Mouse (Mus musculus) testis, adult 2 months (tissue): ENCODE data around the gene Tssk1. TPM values are rescaled to one million over a fixed set of nuclear protein-coding genes. Genes with fewer than 3 reads are reported as not detected.

Source experiments
- H3K27ac ChIP-seq: fragments of 200-500 bp; 2 replicates; pipeline ENCODE4 v1.5.1; 2012; ENCODE audit warnings: low read depth, low read length; ENCODE audit not compliant: control insufficient read depth, insufficient read depth
- H3K27me3 ChIP-seq: fragments of 200-500 bp; 2 replicates; pipeline ENCODE4 v1.6.1; 2012; ENCODE audit warnings: mild to moderate bottlenecking, low read length, moderate library complexity; ENCODE audit not compliant: control insufficient read depth, insufficient read depth
- H3K36me3 ChIP-seq: fragments of 200-500 bp; 2 replicates; pipeline ENCODE4 v1.6.1; 2012; ENCODE audit warnings: mild to moderate bottlenecking, low read length; ENCODE audit not compliant: control insufficient read depth, insufficient read depth
- H3K4me1 ChIP-seq: fragments of 200-500 bp; 2 replicates; pipeline ENCODE4 v1.6.1; 2012; ENCODE audit warnings: low read length; ENCODE audit not compliant: control insufficient read depth, insufficient read depth
- H3K4me3 ChIP-seq: fragments of 200-500 bp; 2 replicates; pipeline ENCODE4 v1.5.1; 2012; ENCODE audit warnings: low read depth, mild to moderate bottlenecking, low read length, moderate library complexity, mixed read lengths; ENCODE audit not compliant: control insufficient read depth
- CTCF ChIP-seq: fragments of 200-500 bp; IDR thresholded peaks from 2 replicates; pipeline ENCODE4 v1.5.1; 2012; ENCODE audit warnings: low read depth, mild to moderate bottlenecking, inconsistent platforms, low read length, moderate library complexity; ENCODE audit not compliant: control insufficient read depth, insufficient read depth, insufficient replicate concordance
- POLR2A ChIP-seq: fragments of 200-500 bp; IDR thresholded peaks from 2 replicates; pipeline ENCODE4 v1.6.1; 2012; ENCODE audit warnings: low read depth, mild to moderate bottlenecking, inconsistent platforms, low read length, moderate library complexity; ENCODE audit not compliant: control insufficient read depth
- polyA plus RNA-seq: library from polyadenylated mRNA; depleted of rRNA; stranded (reverse); fragments of >200 nt; gene quantifications from 2 replicates; pipeline ENCODE4 v1.2.3, GENCODE M21; 2012

Tssk1 gene
- polyA plus RNA-seq, 1 experiment, result 177 TPM

DNA sequence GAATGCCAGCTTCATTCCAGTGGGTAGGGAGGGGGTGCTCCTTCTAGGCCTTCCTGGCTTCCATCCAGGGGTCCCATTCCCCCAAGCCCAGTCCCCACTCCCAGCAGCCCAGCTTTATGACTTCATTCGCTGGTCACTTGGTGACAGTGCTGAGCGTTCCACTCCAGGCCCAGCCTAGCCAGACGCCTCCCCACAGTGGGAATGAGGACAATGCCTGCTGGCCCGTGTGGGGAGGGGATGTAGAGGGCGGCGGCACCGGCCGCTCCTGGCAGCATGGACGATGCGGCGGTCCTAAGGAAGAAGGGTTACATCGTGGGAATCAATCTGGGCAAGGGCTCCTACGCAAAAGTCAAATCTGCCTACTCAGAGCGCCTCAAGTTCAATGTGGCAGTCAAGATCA, 4.4 kb downstream of the Tssk1 start, which contains the start of the genes Dgcr2 and Tssk2:
Gene Dgcr2, minus strand, starts transcription at position 101 of the 400 bp plus-strand sequence.
Gene Tssk2, plus strand, starts transcription at position 176 of the 400 bp plus-strand sequence.
- no peaks in the 10 kb centered on the region for H3K27me3 ChIP-seq
- H3K27ac ChIP-seq, result peak within 1 kb of the TSS; percentile 70
- no peaks in the 10 kb centered on the region for H3K4me1 ChIP-seq
- H3K36me3 ChIP-seq, result 0 out of 2 replicates have a peak, but pooled peaks cover 3% of the 10 kb centered on the region
- H3K4me3 ChIP-seq, result peak within 1 kb of the TSS; percentile 90
- TF ChIP-seq CTCF (no peak), POLR2A (peak; percentile 48; the same call in 1 of the 2 replicates)

DNA sequence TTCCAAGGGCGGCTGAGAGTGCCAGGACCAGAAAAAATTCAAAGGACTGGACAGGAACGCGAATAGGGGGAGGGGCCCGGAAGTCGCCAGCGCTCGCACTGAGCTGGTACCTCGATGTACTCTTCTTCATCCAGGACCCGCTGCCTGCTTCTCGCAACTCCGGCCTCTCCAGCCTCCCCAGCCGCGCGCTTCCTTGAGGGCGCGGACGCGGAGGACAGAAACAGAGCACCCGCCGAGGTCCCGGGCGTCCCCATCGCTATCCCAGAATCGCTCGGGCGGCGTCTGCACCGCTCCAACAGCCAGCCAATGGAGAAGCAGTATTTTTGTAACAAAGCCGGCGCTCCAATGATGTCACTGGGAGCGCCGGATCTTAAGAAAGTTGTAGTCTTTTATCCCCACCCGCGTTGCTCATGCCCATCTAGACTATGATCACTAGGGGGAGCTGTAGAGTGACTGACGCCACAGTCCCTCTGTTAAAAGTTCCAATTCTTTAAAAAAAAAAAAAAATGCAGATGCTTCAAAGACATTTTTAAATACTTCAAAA, 17.1 kb downstream of the Tssk1 start, which contains the start of gene Ess2:
Gene Ess2, minus strand, starts transcription at position 297 of the 544 bp plus-strand sequence.
- H3K36me3 ChIP-seq, result no peaks in the 10 kb centered on the region
- H3K4me3 ChIP-seq, result peak within 1 kb of the TSS; percentile 89
- H3K4me1 ChIP-seq, result peaks cover 19% of the 10 kb centered on the region
- TF ChIP-seq CTCF (peak; percentile 51; the same call in 1 of the 2 replicates), POLR2A (peak; percentile 59)
- H3K27me3 ChIP-seq, result no peaks in the 10 kb centered on the region
- H3K27ac ChIP-seq, result peak within 1 kb of the TSS; percentile 54; the same call in 1 of the 2 replicates

DNA sequence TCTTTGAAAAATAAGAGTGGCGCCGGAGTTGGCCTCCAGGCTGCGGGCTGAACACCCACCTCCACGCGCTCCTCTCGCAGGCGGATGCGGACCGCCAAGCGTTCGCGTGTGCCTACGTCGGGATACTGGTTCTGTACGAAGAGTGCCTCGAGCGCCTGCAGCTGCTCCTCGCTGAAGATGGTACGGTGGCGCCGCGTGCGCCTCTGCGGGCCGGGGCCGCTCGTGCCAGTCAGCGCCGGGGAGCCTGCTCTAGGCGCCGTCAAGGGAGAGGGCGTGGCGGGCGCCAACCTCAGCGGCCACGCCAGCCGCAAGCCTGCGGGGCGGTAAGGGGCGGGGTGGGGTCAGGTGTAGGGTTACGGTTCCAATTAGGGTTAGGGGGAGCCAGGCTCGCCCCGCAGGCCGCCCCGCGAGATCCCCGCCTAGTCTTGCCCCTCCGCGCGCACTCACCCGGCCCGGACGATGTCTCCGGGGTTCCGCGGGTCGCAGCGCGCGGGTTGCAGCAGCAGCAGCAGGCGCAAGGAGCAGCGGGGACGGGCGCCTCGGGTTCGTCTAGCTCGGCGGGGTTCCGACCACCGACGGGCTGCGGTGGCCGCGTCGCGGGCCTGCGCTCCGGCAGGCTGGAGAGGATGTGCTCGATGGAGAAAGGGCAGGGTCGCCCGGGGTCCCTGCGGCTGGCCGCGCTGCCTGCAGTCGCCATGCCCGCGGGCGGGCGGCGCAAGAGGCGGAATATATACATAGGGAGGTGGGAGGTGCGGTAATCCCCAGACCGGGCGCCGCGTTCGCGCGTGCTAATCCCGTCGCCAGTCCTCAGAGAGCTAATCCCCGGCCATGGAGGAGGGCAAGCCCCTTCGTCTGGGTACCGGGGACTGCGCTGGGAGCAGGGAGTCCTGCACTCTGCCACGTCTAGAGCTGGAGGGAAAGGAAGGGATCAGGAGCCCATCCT, 20.6 kb downstream of the Tssk1 start, which contains the start of gene Gsc2:
Gene Gsc2, minus strand, starts transcription at position 753 of the 943 bp plus-strand sequence.
- no peak for TF ChIP-seq CTCF
- no peak for TF ChIP-seq POLR2A
- Histone ChIP-seq H3K4me3 (peak within 1 kb of the TSS; percentile 25), H3K27me3 (no peaks in the 10 kb centered on the region), H3K4me1 (peaks cover 19% of the 10 kb centered on the region), H3K27ac (no peak within 1 kb of the TSS), H3K36me3 (no peaks in the 10 kb centered on the region)

DNA sequence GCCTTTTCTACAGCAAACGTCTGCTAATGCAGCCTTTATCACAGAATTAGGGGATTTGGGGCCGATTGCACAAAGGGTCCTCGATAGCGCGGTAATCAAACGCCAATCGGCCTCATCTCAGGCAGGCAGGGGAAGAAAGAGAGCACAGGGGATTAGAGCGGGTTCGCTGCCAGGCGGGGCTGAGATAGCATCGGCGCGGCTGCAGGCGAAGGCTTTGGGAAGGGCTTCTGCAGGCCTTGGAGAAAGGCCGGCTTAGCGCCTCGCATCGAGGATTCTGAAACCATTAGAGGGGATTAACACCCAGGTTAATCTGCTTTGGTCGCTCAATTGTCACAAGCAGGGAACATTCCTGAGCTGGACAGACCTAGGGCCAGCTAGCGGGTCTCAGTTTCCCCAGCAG, 26.6 kb downstream of the Tssk1 start:
- H3K4me3 ChIP-seq, result no peak overlapping the region
- H3K27me3 ChIP-seq, result no peaks in the 10 kb centered on the region
- TF ChIP-seq CTCF, result no peak
- no peak for TF ChIP-seq POLR2A
- H3K27ac ChIP-seq, result no peak overlapping the region
- H3K36me3 ChIP-seq, result no peaks in the 10 kb centered on the region
- H3K4me1 ChIP-seq, result peaks cover 13% of the 10 kb centered on the region

DNA sequence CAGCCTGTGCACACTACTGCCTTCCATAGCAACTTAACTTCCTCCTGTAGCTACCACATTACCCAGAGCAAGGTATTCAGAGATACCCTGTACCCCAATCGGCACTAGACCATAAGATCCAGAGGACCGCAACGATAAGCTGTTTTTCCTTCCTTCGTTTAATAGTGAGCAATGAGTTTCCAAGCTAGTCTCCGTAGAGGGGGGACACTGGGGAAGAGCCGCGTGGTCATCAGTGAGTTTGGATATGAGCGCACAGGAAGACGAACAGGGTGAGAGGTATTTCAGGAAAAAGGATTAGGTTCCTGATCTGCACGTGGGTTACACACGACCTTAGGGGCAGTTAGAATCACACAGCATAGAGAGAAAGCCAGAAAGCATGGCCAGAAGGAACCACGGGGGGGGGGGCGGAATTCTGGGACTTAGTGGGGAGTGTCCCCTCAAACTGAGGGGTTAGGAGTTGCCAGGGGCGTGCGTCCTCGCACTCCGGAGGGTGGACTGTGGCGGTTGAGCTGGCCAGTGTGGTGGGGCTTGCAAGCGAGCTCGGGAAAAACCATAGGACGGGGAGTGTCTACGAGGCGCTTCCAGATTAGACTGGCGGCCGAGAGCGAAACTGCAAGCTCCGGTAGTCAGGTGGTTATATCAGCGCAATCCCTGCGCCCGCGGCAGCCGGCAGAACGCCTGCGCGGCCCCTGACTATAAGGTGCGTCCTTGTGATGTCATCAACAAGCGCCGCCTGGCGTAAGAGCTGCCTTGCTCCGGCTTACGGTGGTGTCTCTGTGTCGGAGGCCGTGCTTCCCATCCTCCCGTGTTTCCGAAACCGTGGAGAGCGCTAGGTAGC, 27.5 kb downstream of the Tssk1 start:
- peak overlapping the region; percentile 90 for H3K27ac ChIP-seq
- H3K36me3 ChIP-seq, result no peaks in the 10 kb centered on the region
- H3K4me1 ChIP-seq, result peaks cover 13% of the 10 kb centered on the region
- H3K4me3 ChIP-seq, result peak overlapping the region; percentile 97
- TF ChIP-seq POLR2A, result peak; percentile 86
- peak; percentile 41 for TF ChIP-seq CTCF
- no peaks in the 10 kb centered on the region for H3K27me3 ChIP-seq

DNA sequence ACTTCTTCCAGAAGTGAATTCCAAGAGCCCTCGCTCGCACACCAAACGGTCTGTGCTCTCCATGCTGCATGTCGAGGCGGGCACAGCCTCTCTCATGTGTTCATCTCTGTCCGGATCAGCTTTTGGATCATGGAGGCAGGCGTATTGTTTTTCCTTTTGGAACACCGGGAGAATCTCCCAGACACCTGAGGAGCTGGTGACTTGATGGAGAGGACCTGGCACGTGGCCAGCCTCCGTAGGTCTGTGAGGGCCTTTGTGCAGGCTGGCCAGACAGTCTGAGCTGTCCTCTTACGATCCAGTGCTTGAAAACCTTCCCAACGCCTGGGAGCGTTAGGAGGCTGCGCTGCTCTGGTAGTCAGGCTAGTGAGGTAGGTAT, 28.1 kb downstream of the Tssk1 start:
- peak overlapping the region; percentile 97 for H3K4me3 ChIP-seq
- TF ChIP-seq POLR2A (no peak), CTCF (no peak)
- peaks cover 17% of the 10 kb centered on the region for H3K4me1 ChIP-seq
- no peaks in the 10 kb centered on the region for H3K27me3 ChIP-seq
- no peaks in the 10 kb centered on the region for H3K36me3 ChIP-seq
- H3K27ac ChIP-seq, result peak overlapping the region; percentile 90
